Mouse (Mus musculus): ENCODE measurements around the gene Frg2f1.

GRCm38 (mm10) chr4:119566322-119566835 lies 27.1 kb upstream of the Frg2f1 start:
- TF ChIP-seq POLR2A (IDR thresholded peaks at IDR 0.05; ENCODE audit: borderline replicate concordance, control insufficient read depth, low read depth, low read length) (no peak), CTCF (IDR thresholded peaks at IDR 0.05; ENCODE audit: control insufficient read depth, insufficient read depth, low read length) (no peak)
